Mouse (Mus musculus) adrenal gland, postnatal 25 days (tissue): ENCODE results near the gene Smim11. TPM values are rescaled to one million over a fixed set of nuclear protein-coding genes. Genes with fewer than 3 reads are reported as not detected.

Experiments used
- total RNA-seq: library from RNA; stranded (reverse); gene quantifications from 2 replicates; pipeline ENCODE4 v1.2.3, GENCODE M21; 2021

Smim11 gene
- total RNA-seq, 1 experiment from 2014 or later = 74.9 TPM

Other genes starting within 250 kb of the Smim11 start
- gene Mrps6, start 243.0 kb upstream of the Smim11 start, total RNA-seq = 71.6 and 81.9 TPM in 2 replicates
- not detected in 2 replicates for gene Gm49711, start 243.0 kb upstream of the Smim11 start, total RNA-seq
- gene Slc5a3, start 243.0 kb upstream of the Smim11 start, total RNA-seq = 23.6 and 33.2 TPM in 2 replicates
- not detected in 2 replicates for gene Kcne2, start 8.9 kb upstream of the Smim11 start, total RNA-seq
- not detected in 2 replicates for gene Fam243, start 20.2 kb downstream of the Smim11 start, total RNA-seq
- gene Kcne1, start 58.2 kb downstream of the Smim11 start, total RNA-seq = not detected in 2 replicates
- 14.7 and 16.2 TPM in 2 replicates for gene Rcan1, start 169.6 kb downstream of the Smim11 start, total RNA-seq
- not detected in 2 replicates for gene Clic6, start 184.4 kb downstream of the Smim11 start, total RNA-seq